9 mouse cellular contexts compared by ENCODE assay signal in the genomic region with DNA sequence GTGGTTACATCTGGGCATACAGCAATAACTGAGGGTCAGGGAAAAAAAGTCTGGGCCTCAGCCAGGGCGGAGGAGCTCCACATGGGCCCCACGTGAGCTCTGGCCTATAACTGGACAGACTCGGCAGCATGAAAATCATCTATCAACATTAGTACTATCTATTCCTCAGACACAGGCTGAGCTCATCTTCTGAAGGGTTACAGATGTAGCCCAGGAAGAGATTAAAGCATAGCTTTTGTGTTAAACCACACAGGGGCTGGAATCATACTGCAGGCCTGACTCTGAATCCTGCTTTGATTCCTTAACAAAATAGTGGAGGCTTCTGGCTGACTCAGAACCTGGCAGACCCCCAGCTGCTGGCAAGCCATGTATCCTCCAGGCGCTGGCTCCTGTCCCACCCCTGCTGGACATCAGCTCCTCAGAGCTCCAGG. TPM values are rescaled to one million over a fixed set of nuclear protein-coding genes. Genes with fewer than 3 reads are reported as not detected.
DNase-seq lines count a peak whose midpoint lies in the region; ATAC-seq and TF ChIP-seq lines count a peak whose summit lies in the region.
"Had no signal": no experiment of that assay in that cellular context is flagged by ENCODE, and none has a peak within 500 bp of the region (broad histone marks: within the 10 kb centered on the region; RNA-seq: fewer than 3 reads in every experiment).

No protein-coding gene starts in this region.

- in situ Hi-C loops in Patski (cut with MboI; ENCODE audit: low pct_unique_long_range_greater_than_20kb) = no loop called here

- POLR2A ChIA-PET in Patski (lab: Charles Lee) = interaction anchor here (0.6 to 0.7 kb wide), 2 partner anchors 21 to 28 kb away, joined by 3 to 4 read pairs; no protein-coding TSS in a partner anchor

- no peak overlapping the region for H3K9ac ChIP-seq in hindbrain, embryonic 16.5 days (ENCODE audit: low read depth, low read length)

- no peaks in the 10 kb centered on the region for H3K4me1 ChIP-seq in hindbrain, embryonic 16.5 days (ENCODE audit: control insufficient read depth, insufficient read depth, low read depth, low read length)
- H3K4me1 ChIP-seq in hindbrain, embryonic 10.5 days (replicated peaks) = no peaks in the 10 kb centered on the region

- no peak overlapping the region for H3K4me2 ChIP-seq in hindbrain, embryonic 16.5 days (ENCODE audit: low read length)

- no peaks in the 10 kb centered on the region for H3K27me3 ChIP-seq in hindbrain, embryonic 16.5 days (replicated peaks; ENCODE audit: control insufficient read depth, insufficient read depth, low read length)
- H3K27me3 ChIP-seq in hindbrain, embryonic 10.5 days (ENCODE audit: insufficient read depth, poor library complexity, severe bottlenecking) = no peaks in the 10 kb centered on the region
- H3K27me3 ChIP-seq in Patski = no peaks in the 10 kb centered on the region

- 70% methylated on average over 4 of the region's 4 CpGs for WGBS in hindbrain, embryonic 16.5 days
- 85% methylated on average over 4 of the region's 4 CpGs for WGBS in hindbrain, embryonic 10.5 days

- no peaks in the 10 kb centered on the region for H3K9me3 ChIP-seq in hindbrain, embryonic 16.5 days (ENCODE audit: control insufficient read depth, low read length)
- peaks cover 6% of the 10 kb centered on the region; the same call in 1 of the 2 replicates for H3K9me3 ChIP-seq in hindbrain, embryonic 10.5 days

- CTCF ChIA-PET in Patski (lab: Charles Lee) = interaction anchor here (0.9 to 1.4 kb wide), 5 partner anchors 12 to 61 kb away, joined by 3 to 6 read pairs (median 3); no protein-coding TSS in a partner anchor

- TF ChIP-seq CTCF in Patski (IDR thresholded peaks at IDR 0.05) = no peak

- peak; percentile 38; the same call in 1 of the 2 replicates for ATAC-seq in hindbrain, embryonic 16.5 days
- peak; percentile 75 for ATAC-seq in Patski

- DNase-seq in hindbrain, embryonic 10.5 days (ENCODE audit: low spot score) = no peak
- DNase-seq in Patski (ENCODE audit: low read depth, low spot score) = peak; percentile 65
- DNase-seq in gastrocnemius, adult 18-20 months (ENCODE audit: low spot score) = peak; percentile 48
- peak; percentile 63 for DNase-seq in kidney, adult 9 months
- no peak for DNase-seq in thymus, postnatal 36 days
- no peak for DNase-seq in embryo, embryonic 10.5 days (ENCODE audit: low spot score)
- DNase-seq in thymus, postnatal 14 days = no peak

- H3K27ac ChIP-seq in hindbrain, embryonic 16.5 days (ENCODE audit: low read depth, low read length) = no peak overlapping the region
- H3K27ac ChIP-seq in hindbrain, embryonic 10.5 days = no peak overlapping the region

- no peak overlapping the region for H3K4me3 ChIP-seq in hindbrain, embryonic 16.5 days (ENCODE audit: low read length)
- no peak overlapping the region for H3K4me3 ChIP-seq in hindbrain, embryonic 10.5 days

- peaks cover 38% of the 10 kb centered on the region for H3K36me3 ChIP-seq in hindbrain, embryonic 16.5 days (ENCODE audit: control insufficient read depth, insufficient read depth, low read length)
- H3K36me3 ChIP-seq in hindbrain, embryonic 10.5 days = peaks cover 81% of the 10 kb centered on the region

RNA-seq across cellular contexts. Expression of a gene that starts 7.4 kb away (rescaled TPM):
- 0.35 and 0.38 TPM in 2 replicates for polyA plus RNA-seq in hindbrain, embryonic 16.5 days (2015; fragmentation: Nextera tagmentation; extraction: Ambion mirVana)
- polyA plus RNA-seq in hindbrain, embryonic 10.5 days (2016; fragmentation: Nextera tagmentation; extraction: Ambion mirVana) = not detected in 2 replicates
- 2.5 TPM for polyA plus RNA-seq in Patski (2021)
- total RNA-seq in gastrocnemius, adult 18-20 months (2021) = under 1 TPM; 0.16 to 0.43 TPM

RNA-seq across cellular contexts. Expression of a gene that starts 22.8 kb away (rescaled TPM):
- not detected in 2 replicates for polyA plus RNA-seq in hindbrain, embryonic 16.5 days (2015; fragmentation: Nextera tagmentation; extraction: Ambion mirVana)
- polyA plus RNA-seq in hindbrain, embryonic 10.5 days (2016; fragmentation: Nextera tagmentation; extraction: Ambion mirVana) = not detected in 2 replicates
- not detected for polyA plus RNA-seq in Patski (2021)
- total RNA-seq in gastrocnemius, adult 18-20 months (2021) = not detected
- total RNA-seq: left cerebral cortex, postnatal 25 days had no signal

Comparison
In these comparisons a context has a peak if more than half of its experiments do, and no peak if none do; other contexts are left out.
1. DNase-seq: peak in Patski (single experiment), gastrocnemius, adult 18-20 months (single experiment) and kidney, adult 9 months (single experiment); none in hindbrain, embryonic 10.5 days (single experiment), thymus, postnatal 36 days (0 of 2), embryo, embryonic 10.5 days (single experiment) and thymus, postnatal 14 days (single experiment).